Mouse (Mus musculus) naive thymus-derived CD4-positive, alpha-beta T cell, adult 5 months (primary cell): Measurements from ENCODE around the gene Adora2a. TPM values are rescaled to one million over a fixed set of nuclear protein-coding genes. Genes with fewer than 3 reads are reported as not detected.

Experiments used
- polyA plus RNA-seq: library from polyadenylated mRNA; unstranded; fragments of 100-300 nt; shearing (Covaris generic); gene quantifications from one replicate; pipeline ENCODE4 v1.2.1, GENCODE M21; 2017

The Adora2a gene
- 18.2 TPM for polyA plus RNA-seq

GRCm38 (mm10) chr10:75316872-75316907 is at the start of gene Adora2a:
Gene Adora2a, plus strand, starts transcription at chr10:75316877.

Other genes with a start within 250 kb of the Adora2a start
- 66.0 TPM for gene Specc1l, start 104.8 kb upstream of the Adora2a start, polyA plus RNA-seq
- 0.14 TPM for gene Upb1, start 84.2 kb downstream of the Adora2a start, polyA plus RNA-seq
- gene Snrpd3, start 200.7 kb downstream of the Adora2a start, polyA plus RNA-seq = 175 TPM
- 21.6 TPM for gene Gucd1, start 201.1 kb downstream of the Adora2a start, polyA plus RNA-seq
- 3.1 TPM for gene Lrrc75b, start 243.5 kb downstream of the Adora2a start, polyA plus RNA-seq
- gene Ggt1, start 244.7 kb downstream of the Adora2a start, polyA plus RNA-seq = 12.2 TPM